Mouse (Mus musculus) left cerebral cortex, postnatal 36 days (tissue): ENCODE data around the gene Fanca. TPM values are rescaled to one million over a fixed set of nuclear protein-coding genes. Genes with fewer than 3 reads are reported as not detected.
"Not testable (repeated sequence)": the region's sequence is repeated elsewhere in the genome, so short reads cannot be mapped to it uniquely, and the experiment has no call there.

Experiments used
- DNase-seq, 2 experiments: peaks; one replicate each; pipeline ENCODE4 v3.0.0; 2021 to 2022; ENCODE audit warnings: low spot score in 2 of 2, mixed read lengths in 1 of 2
- intact Hi-C: fragments of 180-260 bp; cut with DNase I; formaldehyde crosslinking; loops from one replicate; pipeline ENCODE4 v1.15.1; 2025
- total RNA-seq, 2 experiments: library from RNA; stranded (reverse); gene quantifications; 2 replicates each; pipeline ENCODE4 v1.2.3; 2021

The Fanca gene
- total RNA-seq, 2 experiments from 2014 or later = 2.7 TPM

GRCm38 (mm10) chr8:123280302-123281094 lies 37.9 kb downstream of the Fanca start:
- no peak for DNase-seq
- intact Hi-C loops = no loop called here

- intact Hi-C loops = loop anchor here (2.0 kb wide), 1 partner anchor 27 kb away; no protein-coding TSS in a partner anchor
- DNase-seq = no peak
Observed at GRCm38 (mm10) chr8:123279828-123280227, 38.5 kb downstream of the Fanca start.

- DNase-seq = no peak
Observed at GRCm38 (mm10) chr8:123278445-123278844, 39.9 kb downstream of the Fanca start.

GRCm38 (mm10) chr8:123275096-123275495 lies 43.3 kb downstream of the Fanca start:
- intact Hi-C loops = no loop called here
- DNase-seq = no peak

More at GRCm38 (mm10) chr8:123278445-123278844, 39.9 kb downstream of the Fanca start:
- intact Hi-C loops = loop anchor here (2.0 kb wide), 1 partner anchor 28 kb away; no protein-coding TSS in a partner anchor

- no peak for DNase-seq
- intact Hi-C loops = no loop called here
Observed at GRCm38 (mm10) chr8:123274447-123274846, 43.9 kb downstream of the Fanca start.

GRCm38 (mm10) chr8:123271901-123272300 lies 46.5 kb downstream of the Fanca start:
- DNase-seq = no peak
- intact Hi-C loops = no loop called here

GRCm38 (mm10) chr8:123271147-123271546 lies 47.2 kb downstream of the Fanca start:
- intact Hi-C loops = no loop called here
- DNase-seq = no peak

- DNase-seq = no peak
- intact Hi-C loops = no loop called here
Observed at GRCm38 (mm10) chr8:123267926-123268656, 50.3 kb downstream of the Fanca start.

- DNase-seq, intact Hi-C loops: not testable (repeated sequence)
Observed at GRCm38 (mm10) chr8:123257593-123257992, 60.8 kb downstream of the Fanca start.

GRCm38 (mm10) chr8:123257114-123257513 lies 61.3 kb downstream of the Fanca start:
- intact Hi-C loops = no loop called here
- peak; percentile 35 to 44 for DNase-seq

GRCm38 (mm10) chr8:123255170-123255569 lies 63.2 kb downstream of the Fanca start:
- intact Hi-C loops = no loop called here
- no peak for DNase-seq

GRCm38 (mm10) chr8:123254099-123254885 lies 64.1 kb downstream of the Fanca start, which contains the start of the genes Zfp276 and Vps9d1:
Gene Zfp276, plus strand, starts transcription at chr8:123254195.
Gene Vps9d1, minus strand, starts transcription at chr8:123254348.
- intact Hi-C loops = no loop called here
- DNase-seq = peak; percentile 80 to 87

- intact Hi-C loops = no loop called here
- no peak for DNase-seq
Observed at GRCm38 (mm10) chr8:123253451-123254098, 64.8 kb downstream of the Fanca start.

GRCm38 (mm10) chr8:123252925-123253324 lies 65.5 kb downstream of the Fanca start:
- intact Hi-C loops = no loop called here
- no peak for DNase-seq

GRCm38 (mm10) chr8:123250940-123251339 lies 67.4 kb downstream of the Fanca start:
- no peak for DNase-seq
- intact Hi-C loops = no loop called here

GRCm38 (mm10) chr8:123248596-123248995 lies 69.8 kb downstream of the Fanca start:
- DNase-seq = no peak
- intact Hi-C loops = no loop called here

- DNase-seq = no peak
- intact Hi-C loops = no loop called here
Observed at GRCm38 (mm10) chr8:123247748-123248147, 70.6 kb downstream of the Fanca start.

GRCm38 (mm10) chr8:123245543-123245942 lies 72.8 kb downstream of the Fanca start:
- intact Hi-C loops = no loop called here

GRCm38 (mm10) chr8:123244382-123244781 lies 74.0 kb downstream of the Fanca start:
- no peak for DNase-seq
- intact Hi-C loops = no loop called here

More at GRCm38 (mm10) chr8:123245543-123245942, 72.8 kb downstream of the Fanca start:
- DNase-seq = no peak
